Mouse (Mus musculus) spleen, adult 12 weeks (tissue): Measurements from ENCODE around the gene Copz2.
"Not testable (repeated sequence)": the region's sequence is repeated elsewhere in the genome, so short reads cannot be mapped to it uniquely, and the experiment has no call there.

Source experiments
- DNase-seq: peaks from one replicate; pipeline ENCODE4 v3.0.0; 2022; ENCODE audit warnings: low spot score

Copz2 gene

DNA sequence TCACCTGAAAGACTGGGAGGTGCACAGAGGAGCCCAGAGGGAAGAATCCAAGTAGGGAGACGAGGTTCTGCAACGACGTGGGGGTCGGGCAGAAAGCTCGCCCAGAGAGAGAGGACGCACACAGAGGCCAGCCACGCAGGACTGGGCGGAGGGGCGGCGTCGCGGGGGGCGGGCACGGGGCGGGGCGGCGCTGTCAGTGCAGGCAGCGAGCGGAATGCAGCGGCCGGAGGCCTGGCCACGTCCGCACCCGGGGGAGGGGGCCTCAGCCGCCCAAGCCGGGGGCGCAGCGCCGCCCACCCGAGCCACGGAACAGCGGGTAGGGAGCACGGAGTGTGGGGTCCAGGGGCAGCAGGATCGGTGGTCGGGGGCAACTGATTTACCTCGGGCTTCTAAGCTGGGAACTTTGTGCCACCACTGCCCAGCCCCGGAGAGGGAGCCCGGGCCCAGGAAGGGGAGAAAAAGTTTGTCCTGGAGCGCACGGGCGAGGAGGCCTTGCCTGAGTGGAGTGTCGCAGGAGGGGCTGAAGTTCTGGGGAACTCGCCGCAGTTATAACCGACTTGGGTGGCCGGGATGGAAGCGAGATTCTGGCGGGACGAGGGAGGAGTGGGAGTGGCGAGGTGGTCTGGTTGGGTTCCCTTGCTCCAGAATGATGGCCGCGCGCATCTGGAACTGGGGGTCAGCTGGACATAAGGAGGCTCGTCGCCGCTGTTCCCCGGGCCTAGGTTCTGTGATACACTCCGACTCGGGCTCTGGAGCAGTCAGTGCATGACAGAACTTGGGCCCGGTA, at the start of gene Copz2:
Gene Copz2 (plus strand): TSS at position 190 of the 787 bp plus-strand sequence.
- DNase-seq, result no peak

DNA sequence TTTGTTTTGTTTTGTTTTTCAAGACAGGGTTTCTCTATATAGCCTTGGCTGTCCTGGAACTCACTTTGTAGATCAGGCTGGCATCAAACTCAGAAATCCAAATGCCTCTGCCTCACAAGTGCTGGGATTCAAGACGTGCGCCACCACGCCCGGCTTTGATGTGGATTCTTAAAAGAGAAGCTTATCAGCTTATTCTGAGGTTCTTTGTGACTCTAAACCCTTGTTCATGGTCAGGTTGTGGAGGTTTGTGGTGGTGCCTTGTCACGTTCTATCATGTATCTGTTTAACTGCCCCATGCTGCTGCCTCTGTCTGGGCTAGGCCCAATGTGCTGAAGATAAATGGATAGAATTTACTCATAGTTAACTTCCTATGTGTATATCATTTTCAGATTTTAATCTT, 44.1 kb upstream of the Copz2 start:
- DNase-seq, result no peak

GRCm38 (mm10) chr11:96808066-96808465, 41.6 kb upstream of the Copz2 start:
- no peak for DNase-seq

DNA sequence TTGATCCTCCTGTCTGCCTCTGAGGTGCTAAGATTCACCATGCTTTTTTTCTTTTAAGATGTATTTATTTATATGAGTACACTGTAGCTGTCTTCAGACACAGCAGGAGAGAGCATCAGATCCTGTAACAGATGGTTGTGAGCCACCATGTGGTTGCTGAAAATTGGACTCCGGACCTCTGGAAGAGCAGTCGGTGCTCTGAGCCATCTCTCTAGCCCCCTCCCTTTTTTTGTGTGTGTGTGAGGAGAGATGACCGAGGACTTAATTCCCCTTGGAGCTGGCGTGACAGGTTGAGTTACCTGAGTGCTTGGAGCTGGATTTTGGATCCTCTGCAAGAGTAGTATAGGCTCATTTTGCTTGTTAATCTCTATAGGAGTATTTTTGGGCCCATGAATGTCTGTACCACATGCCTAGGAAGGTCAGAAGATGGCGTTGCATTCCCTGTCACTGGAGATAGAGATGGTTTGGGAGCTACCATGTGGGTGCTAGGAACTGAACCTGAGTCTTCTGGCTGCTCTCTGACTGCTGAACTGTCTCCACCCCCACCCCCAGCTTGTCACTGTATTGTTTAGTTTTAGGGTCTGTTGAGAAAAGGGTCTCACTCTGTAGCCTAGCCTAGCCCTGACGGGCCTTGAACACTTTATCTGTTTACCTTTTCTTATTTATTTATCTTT, 40.0 kb upstream of the Copz2 start:
- no peak for DNase-seq

GRCm38 (mm10) chr11:96811188-96811587, 38.5 kb upstream of the Copz2 start:
- DNase-seq, result not testable (repeated sequence)

- no peak for DNase-seq
These were observed 36.2 kb upstream of the Copz2 start for GRCm38 (mm10) chr11:96813455-96813854.

DNA sequence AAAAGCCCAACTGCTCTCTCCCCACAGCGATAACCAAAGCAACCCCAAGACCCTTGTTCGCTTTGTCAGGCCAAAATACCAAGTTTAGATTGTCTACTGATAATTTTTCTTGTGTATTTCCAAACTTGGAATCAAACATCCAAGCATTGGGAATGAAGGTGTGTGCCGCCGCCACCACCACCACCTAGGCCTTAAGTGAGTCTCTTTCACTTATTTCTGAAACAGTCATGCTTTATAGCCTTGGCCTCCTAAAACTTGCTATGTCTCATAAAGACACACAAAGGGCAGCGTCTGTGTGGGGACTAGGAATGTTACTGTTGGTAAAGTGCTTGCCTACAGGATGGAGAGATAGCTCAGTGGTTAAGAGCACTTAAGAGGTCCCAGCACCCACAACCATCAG, 35.8 kb upstream of the Copz2 start:
- DNase-seq, result no peak

DNA sequence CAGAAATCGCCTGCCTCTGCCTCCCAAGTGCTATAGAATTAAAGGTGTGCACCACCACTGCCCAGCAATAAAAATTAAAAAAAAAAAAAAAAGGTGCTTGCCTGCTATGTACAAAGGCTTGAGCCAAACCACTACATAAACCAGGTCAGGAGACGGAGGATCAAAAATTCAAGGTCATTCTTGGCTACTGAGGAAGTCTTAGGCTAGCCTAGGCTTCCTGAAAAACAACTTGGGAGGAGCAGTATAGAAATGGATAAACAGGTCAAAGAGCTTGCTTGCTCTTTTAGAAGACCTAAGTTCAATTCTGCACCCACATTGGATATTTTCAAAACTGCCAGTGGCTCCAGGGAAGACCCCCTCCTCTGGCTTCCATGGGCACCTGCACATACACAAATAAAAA, 35.2 kb upstream of the Copz2 start:
- DNase-seq, result no peak

- DNase-seq, result no peak
These were observed 33.8 kb upstream of the Copz2 start for GRCm38 (mm10) chr11:96815895-96816294.

GRCm38 (mm10) chr11:96816494-96816893, 33.2 kb upstream of the Copz2 start:
- DNase-seq, result no peak

GRCm38 (mm10) chr11:96816979-96817378, 32.7 kb upstream of the Copz2 start:
- no peak for DNase-seq

GRCm38 (mm10) chr11:96818128-96818710, 31.5 kb upstream of the Copz2 start:
- DNase-seq, result no peak

GRCm38 (mm10) chr11:96821956-96822355, 27.7 kb upstream of the Copz2 start:
- DNase-seq, result no peak

GRCm38 (mm10) chr11:96822675-96823470, 26.8 kb upstream of the Copz2 start:
- DNase-seq, result no peak

DNA sequence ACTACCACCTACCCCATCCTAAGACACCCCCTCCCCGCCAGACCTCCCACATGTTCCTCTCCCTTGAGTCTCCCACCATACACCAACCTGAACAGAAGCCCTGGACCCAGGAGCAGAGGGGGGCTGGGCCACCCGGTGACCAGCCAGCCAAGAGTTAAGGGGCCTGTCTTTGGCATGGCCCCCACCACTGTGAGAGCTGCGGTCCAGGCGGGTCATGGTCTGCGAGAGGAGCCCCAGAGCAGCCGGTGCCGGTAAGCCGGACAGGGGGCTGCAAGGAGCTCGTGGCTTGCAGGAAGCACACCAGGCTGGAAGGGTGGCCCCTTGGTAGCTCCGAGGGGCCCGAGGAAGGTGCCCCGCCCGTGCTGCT, 26.2 kb upstream of the Copz2 start:
- DNase-seq, result no peak

GRCm38 (mm10) chr11:96823880-96824782, 25.5 kb upstream of the Copz2 start:
- DNase-seq, result peak; percentile 71

DNA sequence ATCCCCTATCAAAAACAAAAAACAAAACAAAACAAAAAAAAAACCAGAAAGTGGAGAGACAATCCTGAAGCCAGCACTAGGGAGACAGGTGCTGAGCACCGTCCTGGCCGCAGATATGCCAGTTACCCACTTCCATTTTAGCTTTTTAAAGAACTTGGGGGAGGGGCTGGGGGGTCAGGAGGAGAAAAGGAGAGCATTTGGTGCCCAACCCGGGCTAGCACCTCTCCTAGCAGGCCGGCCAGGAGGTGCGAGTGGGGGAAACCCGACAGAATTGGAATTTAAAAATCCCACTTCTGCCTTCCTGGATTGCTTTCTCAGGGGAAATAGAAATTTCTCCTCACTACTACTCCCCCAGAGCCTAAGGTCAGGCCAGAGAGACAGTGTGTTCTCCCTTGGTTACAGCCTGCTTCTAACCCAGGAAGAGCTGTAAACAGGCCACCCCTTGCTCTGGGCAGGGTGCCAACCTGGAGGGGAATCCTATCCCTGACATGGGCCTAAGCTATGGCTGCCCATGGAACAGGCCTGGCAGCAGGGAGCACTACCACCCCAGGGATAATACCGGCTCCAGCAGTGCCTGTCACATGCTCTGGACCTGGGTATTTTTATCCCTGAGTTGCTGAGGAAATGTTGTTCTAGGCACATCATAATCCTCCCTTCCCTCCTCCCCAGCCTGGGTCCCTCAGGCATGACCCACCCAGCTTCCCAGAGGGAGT, 24.7 kb upstream of the Copz2 start:
- DNase-seq, result no peak

- no peak for DNase-seq
These were observed 23.2 kb upstream of the Copz2 start for GRCm38 (mm10) chr11:96826481-96826880.

DNA sequence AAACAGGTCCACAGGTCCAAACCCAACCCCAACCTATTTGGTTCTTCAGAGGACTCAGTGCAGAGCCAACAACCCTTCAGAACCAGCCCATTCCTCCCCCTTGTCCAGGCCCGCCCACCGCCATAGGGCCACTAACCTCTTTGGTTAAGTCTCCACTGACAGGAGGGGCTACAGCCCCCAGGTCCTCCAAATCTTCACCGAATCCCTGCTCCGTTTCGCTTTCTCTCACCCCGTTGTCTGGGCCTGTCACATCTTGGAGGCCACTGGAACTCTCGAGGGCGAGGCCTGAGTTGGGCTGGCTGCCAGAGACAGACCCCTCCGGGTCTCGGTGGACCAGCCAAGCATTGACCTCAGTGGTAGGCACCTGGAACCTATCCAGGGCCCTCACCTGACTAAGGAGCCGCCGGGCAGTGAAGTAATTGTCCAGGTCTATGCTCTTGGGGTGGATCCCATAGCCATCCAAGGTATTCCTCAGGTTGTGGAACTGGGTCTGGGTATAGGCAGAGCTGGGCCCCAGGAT, 22.5 kb upstream of the Copz2 start:
- DNase-seq, result no peak

DNA sequence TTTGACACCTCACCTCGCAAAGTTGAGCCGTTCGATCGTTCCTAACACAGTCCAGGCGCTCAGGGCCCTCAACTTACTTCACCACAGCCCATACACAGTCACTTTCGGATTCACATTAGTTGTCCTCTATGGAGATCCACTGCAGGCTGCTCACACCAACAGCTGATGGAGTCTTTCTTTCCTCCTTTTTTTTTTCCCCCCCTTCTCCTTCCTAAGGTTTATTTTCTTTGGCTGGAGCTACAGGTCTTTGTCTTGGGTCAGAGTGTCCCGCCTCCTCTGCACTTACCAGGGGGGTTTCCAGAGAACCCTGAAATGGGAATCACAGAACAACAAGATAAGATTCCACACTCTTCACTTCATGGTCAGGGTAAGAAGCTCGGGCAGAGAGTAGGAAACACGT, 21.8 kb upstream of the Copz2 start:
- DNase-seq, result no peak

GRCm38 (mm10) chr11:96828881-96829280, 20.8 kb upstream of the Copz2 start:
- DNase-seq, result no peak
